Mouse (Mus musculus): ENCODE data around the gene Fmo5. TPM values are rescaled to one million over a fixed set of nuclear protein-coding genes. Genes with fewer than 3 reads are reported as not detected.
A peak's percentile ranks its signal among the peaks of the same experiment; 100 is the strongest.

The Fmo5 gene
- polyA plus RNA-seq, 1 experiment from 2014 or later = 2.7 TPM

DNA sequence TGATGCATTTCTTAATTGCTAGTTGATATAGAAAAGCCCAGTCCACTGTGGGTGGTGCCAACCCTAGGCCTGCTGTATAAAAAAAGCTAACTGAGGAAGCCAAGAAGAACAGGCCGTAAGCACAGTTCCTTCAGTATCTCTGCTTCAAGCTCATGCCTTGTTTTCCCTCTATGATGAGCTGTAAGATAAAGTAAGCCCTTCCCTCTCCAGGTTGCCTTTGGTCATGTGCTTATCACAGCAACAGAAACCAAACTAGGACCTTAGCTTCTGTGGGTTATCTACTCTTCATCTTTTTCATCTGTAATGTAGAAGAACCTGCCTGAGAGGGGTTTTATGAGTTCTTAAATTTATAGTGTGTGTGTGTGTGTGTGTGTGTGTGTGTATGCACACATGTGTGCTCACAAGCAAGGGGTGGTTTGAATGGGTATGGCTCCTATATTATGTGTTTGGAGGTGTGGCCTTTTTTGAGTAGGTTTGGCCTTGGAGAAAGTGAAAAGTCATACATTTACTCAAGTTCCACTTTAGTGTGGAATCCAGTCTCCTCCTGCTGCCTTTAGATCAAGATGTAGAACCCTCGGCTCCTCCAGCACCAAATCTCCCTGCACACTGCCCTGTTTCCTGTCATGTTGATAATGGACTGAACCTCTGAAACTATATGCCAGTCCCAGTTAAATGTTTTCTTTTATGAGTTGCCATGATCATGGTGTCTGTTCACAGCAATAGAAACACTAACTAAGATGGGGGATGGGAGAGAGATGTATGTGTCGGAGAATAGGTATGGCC, 28.4 kb upstream of the Fmo5 start:
- Histone ChIP-seq H3K36me3 (ENCODE audit: control insufficient read depth, insufficient read depth, low read length) (peaks cover 18% of the 10 kb centered on the region; the same call in 1 of the 2 replicates), H3K9me3 (ENCODE audit: control insufficient read depth, low read length) (no peaks in the 10 kb centered on the region), H3K4me2 (ENCODE audit: low read depth, low read length) (no peak overlapping the region), H3K27me3 (replicated peaks; ENCODE audit: control insufficient read depth, insufficient read depth, low read length) (no peaks in the 10 kb centered on the region), H3K4me1 (ENCODE audit: control insufficient read depth, insufficient read depth, low read length) (no peaks in the 10 kb centered on the region), H3K9ac (ENCODE audit: low read depth, low read length) (no peak overlapping the region), H3K27ac (replicated peaks; ENCODE audit: low read depth, low read length) (no peak overlapping the region), H3K4me3 (ENCODE audit: low read depth, low read length) (no peak overlapping the region)
- ATAC-seq (ENCODE audit: low read depth) = no peak
- no peak for DNase-seq (ENCODE audit: low spot score)
- 90% methylated on average over 3 of the region's 3 CpGs for WGBS

DNA sequence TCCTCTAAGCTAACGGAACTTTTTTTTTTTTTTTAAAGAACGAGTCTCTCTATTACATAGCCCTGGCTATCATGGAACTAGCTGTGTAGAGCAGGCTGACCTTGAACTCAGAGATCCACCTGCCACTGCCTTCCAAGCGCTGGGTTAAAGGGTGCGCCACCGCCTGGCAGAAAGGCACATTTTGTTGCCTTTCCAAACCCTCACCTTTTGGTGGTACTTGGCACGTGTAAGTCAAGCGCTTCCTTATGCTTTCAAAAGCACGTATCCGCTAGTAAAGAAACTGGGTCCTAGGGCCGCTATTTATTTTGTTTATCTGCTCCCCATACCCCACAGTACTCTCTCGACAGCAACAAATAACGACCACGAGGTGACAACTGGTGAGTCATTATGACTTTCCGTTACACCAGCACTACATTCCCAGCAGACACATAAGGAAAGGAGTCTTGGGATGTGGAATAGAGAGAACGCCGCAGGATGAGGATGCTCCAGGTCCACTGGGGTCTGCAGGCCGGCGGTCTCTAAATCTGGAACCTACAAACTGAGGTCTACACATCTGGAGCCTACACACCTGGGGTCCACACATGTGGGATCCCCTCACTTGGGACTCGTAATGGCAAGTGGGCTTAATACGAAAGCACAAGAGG, 19.3 kb upstream of the Fmo5 start:
- 5% methylated on average over 20 of the region's 20 CpGs for WGBS
- no peaks in the 10 kb centered on the region for H3K27me3 ChIP-seq (replicated peaks; ENCODE audit: control insufficient read depth, insufficient read depth, low read length)
- ATAC-seq (ENCODE audit: low read depth) = peak; percentile 35; the same call in 1 of the 2 replicates
- DNase-seq (ENCODE audit: low spot score) = peak; percentile 18
- peak overlapping the region; percentile 89; the same call in 1 of the 2 replicates for H3K27ac ChIP-seq (replicated peaks; ENCODE audit: low read depth, low read length)
- H3K4me3 ChIP-seq (ENCODE audit: low read depth, low read length) = peak overlapping the region; percentile 80
- 0 out of 2 replicates have a peak, but pooled peaks cover 5% of the 10 kb centered on the region for H3K4me1 ChIP-seq (ENCODE audit: control insufficient read depth, insufficient read depth, low read length)
- peak overlapping the region; percentile 87 for H3K9ac ChIP-seq (ENCODE audit: low read depth, low read length)
- no peaks in the 10 kb centered on the region for H3K9me3 ChIP-seq (ENCODE audit: control insufficient read depth, low read length)
- no peaks in the 10 kb centered on the region for H3K36me3 ChIP-seq (ENCODE audit: control insufficient read depth, insufficient read depth, low read length)
- H3K4me2 ChIP-seq (ENCODE audit: low read depth, low read length) = peak overlapping the region; percentile 86

GRCm38 (mm10) chr3:97609845-97610410, 18.7 kb upstream of the Fmo5 start, which contains the start of gene Chd1l:
Chd1l (minus strand) TSS chr3:97610203.
- Histone ChIP-seq H3K9me3 (ENCODE audit: control insufficient read depth, low read length) (no peaks in the 10 kb centered on the region), H3K9ac (ENCODE audit: low read depth, low read length) (peak within 1 kb of the TSS; percentile 87), H3K4me1 (ENCODE audit: control insufficient read depth, insufficient read depth, low read length) (0 out of 2 replicates have a peak, but pooled peaks cover 5% of the 10 kb centered on the region), H3K4me2 (ENCODE audit: low read depth, low read length) (peak within 1 kb of the TSS; percentile 86), H3K4me3 (ENCODE audit: low read depth, low read length) (peak within 1 kb of the TSS; percentile 80), H3K27ac (replicated peaks; ENCODE audit: low read depth, low read length) (peak within 1 kb of the TSS; percentile 89), H3K36me3 (ENCODE audit: control insufficient read depth, insufficient read depth, low read length) (no peaks in the 10 kb centered on the region), H3K27me3 (replicated peaks; ENCODE audit: control insufficient read depth, insufficient read depth, low read length) (no peaks in the 10 kb centered on the region)
- DNase-seq (ENCODE audit: low spot score) (peak; percentile 93), ATAC-seq (ENCODE audit: low read depth) (peak; percentile 96)
- under 1% methylated on average over 19 of the region's 56 CpGs for WGBS

GRCm38 (mm10) chr3:97611021-97611420, 17.6 kb upstream of the Fmo5 start:
- H3K36me3 ChIP-seq (ENCODE audit: control insufficient read depth, insufficient read depth, low read length) = no peaks in the 10 kb centered on the region
- H3K27me3 ChIP-seq (replicated peaks; ENCODE audit: control insufficient read depth, insufficient read depth, low read length) = no peaks in the 10 kb centered on the region
- H3K9ac ChIP-seq (ENCODE audit: low read depth, low read length) = no peak overlapping the region
- ATAC-seq (ENCODE audit: low read depth) (no peak), DNase-seq (ENCODE audit: low spot score) (no peak)
- 84% methylated on average over 6 of the region's 6 CpGs for WGBS
- 0 out of 2 replicates have a peak, but pooled peaks cover 5% of the 10 kb centered on the region for H3K4me1 ChIP-seq (ENCODE audit: control insufficient read depth, insufficient read depth, low read length)
- H3K9me3 ChIP-seq (ENCODE audit: control insufficient read depth, low read length) = no peaks in the 10 kb centered on the region
- no peak overlapping the region for H3K27ac ChIP-seq (replicated peaks; ENCODE audit: low read depth, low read length)
- no peak overlapping the region for H3K4me3 ChIP-seq (ENCODE audit: low read depth, low read length)
- no peak overlapping the region for H3K4me2 ChIP-seq (ENCODE audit: low read depth, low read length)

DNA sequence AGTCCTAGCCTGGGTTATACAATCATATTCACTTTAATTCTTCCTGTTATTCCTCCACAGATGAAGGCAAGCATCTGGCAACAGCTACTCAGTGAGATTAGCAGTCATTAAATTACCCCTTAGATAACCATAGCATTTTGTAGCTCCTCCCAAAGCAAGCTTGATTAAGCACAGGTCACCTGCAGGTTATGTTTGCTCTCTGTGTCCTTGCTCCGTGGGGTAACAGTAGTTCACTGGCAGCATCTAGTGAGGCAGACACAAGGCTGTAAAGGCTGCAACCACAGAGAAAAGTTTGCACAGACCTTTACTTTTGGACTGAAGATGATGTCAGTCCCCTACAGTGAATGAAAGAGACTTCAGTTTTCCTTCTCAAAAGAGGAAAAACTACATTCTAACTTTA, 13.4 kb upstream of the Fmo5 start:
- Histone ChIP-seq H3K9me3 (ENCODE audit: control insufficient read depth, low read length) (no peaks in the 10 kb centered on the region), H3K27ac (replicated peaks; ENCODE audit: low read depth, low read length) (no peak overlapping the region), H3K4me2 (ENCODE audit: low read depth, low read length) (no peak overlapping the region), H3K4me1 (ENCODE audit: control insufficient read depth, insufficient read depth, low read length) (0 out of 2 replicates have a peak, but pooled peaks cover 5% of the 10 kb centered on the region), H3K36me3 (ENCODE audit: control insufficient read depth, insufficient read depth, low read length) (no peaks in the 10 kb centered on the region), H3K9ac (ENCODE audit: low read depth, low read length) (no peak overlapping the region), H3K27me3 (replicated peaks; ENCODE audit: control insufficient read depth, insufficient read depth, low read length) (no peaks in the 10 kb centered on the region), H3K4me3 (ENCODE audit: low read depth, low read length) (no peak overlapping the region)
- DNase-seq (ENCODE audit: low spot score) = peak; percentile 9
- 22% methylated on average over 1 of the region's 1 CpGs for WGBS
- no peak for ATAC-seq (ENCODE audit: low read depth)

DNA sequence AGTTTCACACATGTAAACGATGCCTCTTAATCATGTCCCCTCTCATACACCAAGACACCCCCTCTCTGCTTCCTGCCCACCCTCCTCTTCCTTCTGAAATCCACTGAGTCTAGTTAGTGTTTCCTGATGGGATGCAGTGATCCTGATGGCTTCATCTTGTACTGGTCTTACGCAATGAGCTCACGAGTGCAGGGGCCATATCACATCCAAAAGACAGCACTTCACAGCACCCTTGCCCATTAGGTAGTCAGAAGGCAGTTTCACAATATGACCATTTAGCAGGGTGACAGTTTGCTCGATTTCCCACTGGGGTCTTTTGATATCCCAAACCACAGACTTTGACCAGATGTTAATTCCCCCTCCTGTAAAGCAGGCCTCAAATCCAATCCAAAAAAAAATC, 12.7 kb upstream of the Fmo5 start:
- H3K4me2 ChIP-seq (ENCODE audit: low read depth, low read length) = no peak overlapping the region
- no peak for ATAC-seq (ENCODE audit: low read depth)
- no peaks in the 10 kb centered on the region for H3K4me1 ChIP-seq (ENCODE audit: control insufficient read depth, insufficient read depth, low read length)
- no peak for DNase-seq (ENCODE audit: low spot score)
- no peaks in the 10 kb centered on the region for H3K9me3 ChIP-seq (ENCODE audit: control insufficient read depth, low read length)
- no peaks in the 10 kb centered on the region for H3K36me3 ChIP-seq (ENCODE audit: control insufficient read depth, insufficient read depth, low read length)
- WGBS = 83% methylated on average over 4 of the region's 4 CpGs
- no peak overlapping the region for H3K4me3 ChIP-seq (ENCODE audit: low read depth, low read length)
- H3K9ac ChIP-seq (ENCODE audit: low read depth, low read length) = no peak overlapping the region
- no peaks in the 10 kb centered on the region for H3K27me3 ChIP-seq (replicated peaks; ENCODE audit: control insufficient read depth, insufficient read depth, low read length)
- H3K27ac ChIP-seq (replicated peaks; ENCODE audit: low read depth, low read length) = no peak overlapping the region

DNA sequence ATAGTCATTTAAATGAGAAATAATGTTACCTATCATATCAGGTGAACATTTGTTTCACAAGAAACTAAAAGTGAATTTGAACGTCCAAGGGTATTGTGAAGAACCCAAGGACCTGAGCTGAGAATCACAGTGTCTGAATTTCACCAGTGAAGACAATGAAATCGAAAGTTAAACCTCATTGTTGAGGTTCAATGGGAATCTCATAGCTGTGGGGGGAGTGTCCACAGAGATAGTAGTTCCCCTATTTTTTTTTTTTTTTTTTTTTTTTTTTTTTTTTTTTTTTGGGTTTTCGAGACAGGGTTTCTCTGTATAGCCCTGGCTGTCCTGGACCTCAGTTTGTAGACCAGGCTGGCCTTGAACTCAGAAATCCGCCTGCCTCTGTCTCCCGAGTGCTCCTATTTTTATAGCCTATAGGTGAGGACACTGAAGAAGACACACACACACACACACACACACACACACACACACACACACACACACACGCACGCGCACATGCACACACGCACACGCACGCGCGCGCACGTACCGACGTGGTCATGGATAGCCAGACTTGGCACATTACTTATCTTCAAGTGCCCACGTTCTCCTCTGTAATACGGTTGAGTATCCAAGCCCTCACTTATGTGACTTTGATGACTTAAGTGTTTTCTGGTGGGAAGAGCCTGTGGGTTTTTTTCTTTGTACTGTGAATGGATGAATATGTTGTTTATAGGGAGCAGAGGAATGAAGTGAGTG, 11.3 kb upstream of the Fmo5 start:
- no peak overlapping the region for H3K9ac ChIP-seq (ENCODE audit: low read depth, low read length)
- no peaks in the 10 kb centered on the region for H3K9me3 ChIP-seq (ENCODE audit: control insufficient read depth, low read length)
- ATAC-seq (ENCODE audit: low read depth) = no peak
- H3K27me3 ChIP-seq (replicated peaks; ENCODE audit: control insufficient read depth, insufficient read depth, low read length) = no peaks in the 10 kb centered on the region
- H3K4me3 ChIP-seq (ENCODE audit: low read depth, low read length) = no peak overlapping the region
- H3K36me3 ChIP-seq (ENCODE audit: control insufficient read depth, insufficient read depth, low read length) = no peaks in the 10 kb centered on the region
- H3K27ac ChIP-seq (replicated peaks; ENCODE audit: low read depth, low read length) = no peak overlapping the region
- no peak for DNase-seq (ENCODE audit: low spot score)
- no peaks in the 10 kb centered on the region for H3K4me1 ChIP-seq (ENCODE audit: control insufficient read depth, insufficient read depth, low read length)
- H3K4me2 ChIP-seq (ENCODE audit: low read depth, low read length) = no peak overlapping the region
- WGBS = 96% methylated on average over 19 of the region's 19 CpGs

GRCm38 (mm10) chr3:97617899-97618298, 10.7 kb upstream of the Fmo5 start:
- H3K4me3 ChIP-seq (ENCODE audit: low read depth, low read length) = no peak overlapping the region
- H3K27ac ChIP-seq (replicated peaks; ENCODE audit: low read depth, low read length) = no peak overlapping the region
- no peaks in the 10 kb centered on the region for H3K4me1 ChIP-seq (ENCODE audit: control insufficient read depth, insufficient read depth, low read length)
- WGBS = 85% methylated on average over 8 of the region's 8 CpGs
- no peaks in the 10 kb centered on the region for H3K27me3 ChIP-seq (replicated peaks; ENCODE audit: control insufficient read depth, insufficient read depth, low read length)
- no peaks in the 10 kb centered on the region for H3K36me3 ChIP-seq (ENCODE audit: control insufficient read depth, insufficient read depth, low read length)
- H3K4me2 ChIP-seq (ENCODE audit: low read depth, low read length) = no peak overlapping the region
- H3K9ac ChIP-seq (ENCODE audit: low read depth, low read length) = no peak overlapping the region
- ATAC-seq (ENCODE audit: low read depth) = no peak
- DNase-seq (ENCODE audit: low spot score) = no peak
- H3K9me3 ChIP-seq (ENCODE audit: control insufficient read depth, low read length) = no peaks in the 10 kb centered on the region

All from embryonic facial prominence, embryonic 14.5 days (tissue).